Mouse (Mus musculus): ENCODE data around the gene 4933434E20Rik.

The 4933434E20Rik gene

DNA sequence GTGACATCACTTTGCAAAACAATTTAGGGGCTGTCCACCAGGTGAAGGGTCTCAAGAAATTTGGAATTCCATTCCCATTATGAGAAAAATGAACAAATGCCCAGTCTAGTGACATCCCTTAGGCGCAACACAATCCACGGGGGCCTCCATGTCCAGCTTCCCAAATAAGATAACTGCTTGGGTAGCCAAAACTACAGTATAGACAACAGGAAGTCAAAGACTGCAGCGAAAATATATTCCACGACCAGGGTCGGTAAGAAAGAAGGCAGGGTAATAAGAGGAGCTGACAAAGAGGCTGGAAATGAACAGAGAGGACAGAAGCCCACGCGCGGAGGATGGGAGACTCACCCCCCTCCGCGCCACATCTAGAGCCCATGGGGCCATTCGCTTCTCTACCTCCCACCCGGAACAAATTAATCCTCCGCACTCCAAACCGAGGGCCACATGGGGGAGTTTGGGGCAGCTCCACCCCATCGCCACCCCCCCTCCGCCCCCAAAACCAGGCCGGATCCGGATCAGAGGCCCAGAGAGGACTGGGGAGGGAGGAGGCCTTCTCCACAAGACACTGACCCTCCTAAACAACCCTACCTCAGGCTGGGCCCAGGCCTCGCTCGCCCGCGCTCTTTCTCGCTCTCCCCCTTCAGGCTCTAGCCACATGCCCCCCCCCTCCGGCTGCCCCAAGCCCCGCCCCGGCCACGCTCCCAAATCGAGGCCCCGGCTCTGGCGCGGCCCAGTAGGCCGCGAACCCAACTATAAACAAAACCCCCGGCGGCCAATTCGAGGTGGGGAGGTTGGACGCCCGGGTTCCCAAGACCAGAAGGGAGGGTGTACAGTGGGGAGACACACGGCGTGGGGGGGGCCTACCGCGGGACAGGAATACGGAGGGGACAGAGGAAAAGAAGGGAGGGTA lies at the start of gene 4933434E20Rik:
4933434E20Rik (plus strand) TSS at position 196 of the 910 bp plus-strand sequence.
- in situ Hi-C loops (cut with MboI; ENCODE audit: low pct_unique_long_range_greater_than_20kb in 1 of 2, low sequenced_read_pairs in 2 of 2, unreplicated experiment in 1 of 2), result no loop called here

DNA sequence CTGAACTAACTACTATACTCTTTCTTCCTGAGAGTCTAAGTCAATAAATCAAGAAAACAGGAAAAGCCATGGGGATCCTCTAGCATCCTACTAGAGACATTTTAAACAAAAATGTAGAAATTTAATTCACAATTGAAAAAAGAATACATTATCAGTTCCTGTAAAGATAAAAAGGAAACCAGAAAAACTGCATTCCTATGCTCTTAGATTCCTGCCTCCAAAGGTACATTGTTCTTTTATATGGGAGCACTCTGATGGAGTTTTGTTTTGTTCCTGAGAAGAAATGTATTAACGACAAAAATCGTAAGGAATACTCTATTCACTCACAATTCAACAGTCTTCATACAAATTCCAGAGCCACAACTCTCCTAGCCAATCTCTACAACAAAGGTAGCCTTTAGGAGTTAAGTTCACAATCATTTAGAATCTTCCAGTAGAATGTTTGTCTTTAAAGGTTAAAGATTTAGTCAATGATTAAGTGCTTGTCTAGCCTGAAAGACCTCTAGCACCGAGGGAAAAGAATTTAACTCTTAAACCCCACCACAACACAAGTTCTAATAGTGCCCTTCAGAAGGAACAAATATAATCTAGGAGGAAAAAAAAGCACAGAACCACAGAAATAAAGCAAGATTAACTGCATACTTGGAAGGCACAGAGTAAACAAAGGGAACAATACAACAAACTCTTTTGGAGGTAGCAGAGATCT lies 47.2 kb upstream of the 4933434E20Rik start:
- in situ Hi-C loops (cut with MboI; ENCODE audit: low pct_unique_long_range_greater_than_20kb in 1 of 2, low sequenced_read_pairs in 2 of 2, unreplicated experiment in 1 of 2), result no loop called here

DNA sequence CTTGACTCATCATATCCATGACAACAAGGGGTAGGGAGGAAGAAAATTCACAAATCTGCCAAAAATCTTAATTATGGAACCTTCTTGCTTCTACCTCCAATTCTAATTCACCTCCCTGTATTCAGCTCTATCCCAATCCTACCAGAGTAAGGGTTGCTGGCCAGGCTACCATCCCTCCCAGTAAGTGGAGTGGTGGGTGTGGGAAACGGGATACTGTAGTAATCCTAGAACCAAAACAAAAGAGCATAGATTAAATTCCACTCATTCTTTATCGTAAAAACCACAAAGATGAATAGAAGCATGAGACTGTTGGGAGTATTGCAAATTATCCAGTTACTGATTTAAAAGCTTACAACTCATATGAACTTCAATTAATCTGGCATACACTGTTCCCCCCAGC lies 41.1 kb upstream of the 4933434E20Rik start:
- in situ Hi-C loops (cut with MboI; ENCODE audit: low pct_unique_long_range_greater_than_20kb in 1 of 2, low sequenced_read_pairs in 2 of 2, unreplicated experiment in 1 of 2), result no loop called here

DNA sequence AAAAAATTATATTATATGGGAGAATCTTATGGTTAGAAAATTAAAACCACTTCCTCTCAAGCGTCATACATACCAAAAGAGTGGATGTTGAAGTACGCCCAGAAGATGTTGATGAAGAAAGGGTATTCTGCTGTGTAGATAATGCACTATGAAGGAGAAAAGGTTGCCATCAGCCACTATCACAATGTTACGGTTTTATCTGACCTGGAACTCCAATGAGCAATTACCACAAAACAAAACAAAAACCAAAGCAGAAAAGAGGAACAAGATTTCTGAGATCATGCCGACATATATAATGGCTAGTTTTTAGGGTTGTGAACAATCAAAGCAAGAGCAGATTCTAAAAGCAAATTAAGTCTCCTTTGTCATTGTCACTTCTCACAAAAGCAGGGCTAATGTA lies 34.8 kb upstream of the 4933434E20Rik start:
- in situ Hi-C loops (cut with MboI; ENCODE audit: low pct_unique_long_range_greater_than_20kb in 1 of 2, low sequenced_read_pairs in 2 of 2, unreplicated experiment in 1 of 2), result no loop called here

DNA sequence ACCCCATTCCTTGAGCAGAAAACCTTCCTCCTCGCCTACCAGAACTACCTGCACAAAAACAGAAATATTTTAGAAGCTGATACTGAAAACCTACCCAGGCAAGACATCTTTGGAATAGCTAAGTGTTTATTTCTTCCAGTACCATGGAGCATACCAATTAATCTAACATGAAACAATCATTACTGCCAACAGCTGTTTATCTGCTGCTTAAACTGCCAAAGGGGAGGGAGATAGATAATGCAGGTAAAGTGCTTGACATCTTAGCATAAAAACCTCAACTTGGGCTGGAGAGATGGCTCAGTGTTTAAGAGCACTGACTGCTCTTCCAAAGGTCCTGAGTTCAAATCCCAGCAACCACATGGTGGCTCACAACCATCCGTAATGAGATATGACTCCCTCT lies 16.8 kb upstream of the 4933434E20Rik start:
- in situ Hi-C loops (cut with MboI; ENCODE audit: low pct_unique_long_range_greater_than_20kb in 1 of 2, low sequenced_read_pairs in 2 of 2, unreplicated experiment in 1 of 2), result loop anchor here (25.0 kb wide), 3 partner anchors 453 to 1722 kb away; partner anchors contain the start of genes Ilf2 (in 2 of the 2), Snapin (in 2 of the 2) and Rit1 (in 1 of the 2)

DNA sequence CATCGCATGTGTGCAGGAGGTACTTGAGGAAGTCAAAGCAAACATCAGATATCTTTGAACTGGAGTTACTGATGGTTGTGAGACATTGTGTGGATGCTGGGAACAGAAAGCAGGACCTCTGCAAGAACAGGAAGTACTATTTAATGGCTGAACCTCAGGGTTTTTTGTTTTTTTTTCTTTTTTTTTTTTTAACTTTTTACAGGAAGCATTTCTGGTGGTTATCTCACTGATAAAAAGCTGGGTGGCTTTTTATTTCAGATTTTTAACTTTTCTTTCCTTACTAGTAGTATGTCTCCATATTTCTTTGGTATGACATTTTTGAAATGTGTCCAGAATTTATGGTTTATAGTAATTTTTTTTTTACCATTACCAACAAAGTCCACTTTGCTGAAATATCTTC lies 15.2 kb upstream of the 4933434E20Rik start:
- in situ Hi-C loops (cut with MboI; ENCODE audit: low pct_unique_long_range_greater_than_20kb in 1 of 2, low sequenced_read_pairs in 2 of 2, unreplicated experiment in 1 of 2), result loop anchor here (25.0 kb wide), 3 partner anchors 451 to 1724 kb away; partner anchors contain the start of genes Ilf2 (in 2 of the 2), Snapin (in 2 of the 2) and Rit1 (in 1 of the 2)

DNA sequence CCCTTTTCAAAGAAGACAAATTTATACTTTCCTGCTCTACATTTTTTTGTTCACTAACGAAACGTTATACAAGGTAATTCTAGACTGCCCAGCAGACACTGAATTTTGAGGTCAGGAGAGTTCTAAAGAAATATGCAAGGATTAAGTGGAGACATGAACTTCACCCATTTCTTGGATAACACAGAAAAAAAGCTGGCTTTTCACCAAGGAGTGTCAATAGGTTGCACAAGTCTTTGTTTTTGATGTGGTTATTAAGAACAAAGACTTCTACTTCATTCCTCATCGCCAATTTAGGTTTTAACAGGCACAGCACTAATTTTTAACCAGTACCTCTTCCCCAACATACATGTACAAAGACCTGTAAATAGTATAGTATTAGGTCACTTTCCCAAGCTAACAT lies 1.7 kb upstream of the 4933434E20Rik start:
- in situ Hi-C loops (cut with MboI; ENCODE audit: low pct_unique_long_range_greater_than_20kb in 1 of 2, low sequenced_read_pairs in 2 of 2, unreplicated experiment in 1 of 2), result loop anchor here (25.0 kb wide), 3 partner anchors 438 to 1737 kb away; partner anchors contain the start of genes Ilf2 (in 2 of the 2), Snapin (in 2 of the 2) and Rit1 (in 1 of the 2)

DNA sequence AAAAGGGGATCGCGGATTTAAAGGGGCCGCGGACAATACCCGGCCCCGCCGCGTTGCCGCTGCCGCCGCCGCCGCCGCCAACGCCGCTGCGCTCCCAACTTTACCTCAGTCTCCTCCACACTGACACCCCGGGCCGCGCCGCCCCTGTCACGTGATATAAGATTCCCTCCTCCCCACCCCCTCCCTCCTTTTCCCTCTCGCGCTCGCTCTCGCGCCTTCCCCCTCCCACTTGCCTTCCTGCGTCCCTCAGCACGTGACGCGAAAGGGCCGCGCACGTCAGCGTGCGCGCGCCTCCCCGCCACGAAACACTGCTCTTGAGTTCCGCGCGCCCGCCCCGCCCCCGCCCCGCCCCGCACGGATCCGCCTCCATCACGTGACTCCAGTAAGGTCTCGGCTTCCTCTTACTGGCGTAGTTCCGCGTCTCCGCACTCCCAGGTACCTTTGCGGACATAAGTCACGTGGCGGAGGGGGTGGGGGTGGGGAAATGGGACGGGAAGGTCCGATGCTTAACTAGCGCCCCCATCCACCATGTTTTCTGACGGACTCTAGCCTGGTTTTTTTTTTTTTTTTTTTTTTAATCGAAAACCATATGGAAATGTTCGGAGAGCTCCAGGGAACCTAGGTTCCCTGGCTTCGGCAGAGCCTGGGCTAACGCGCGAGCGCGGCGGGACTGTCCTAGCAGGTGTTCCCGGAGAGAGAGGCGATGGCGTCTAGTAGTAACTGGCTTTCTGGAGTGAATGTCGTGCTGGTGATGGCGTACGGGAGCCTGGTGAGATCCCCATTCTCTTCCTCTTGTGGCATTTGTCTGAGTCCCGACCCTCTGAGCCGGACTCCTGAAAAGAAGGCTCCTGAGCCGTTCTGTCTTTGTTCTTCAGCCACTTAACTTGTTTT lies 1.2 kb downstream of the 4933434E20Rik start, which contains the start of gene Ubap2l:
Ubap2l (minus strand) TSS at position 278 of the 891 bp plus-strand sequence.
- in situ Hi-C loops (cut with MboI; ENCODE audit: low pct_unique_long_range_greater_than_20kb in 1 of 2, low sequenced_read_pairs in 2 of 2, unreplicated experiment in 1 of 2), result no loop called here

DNA sequence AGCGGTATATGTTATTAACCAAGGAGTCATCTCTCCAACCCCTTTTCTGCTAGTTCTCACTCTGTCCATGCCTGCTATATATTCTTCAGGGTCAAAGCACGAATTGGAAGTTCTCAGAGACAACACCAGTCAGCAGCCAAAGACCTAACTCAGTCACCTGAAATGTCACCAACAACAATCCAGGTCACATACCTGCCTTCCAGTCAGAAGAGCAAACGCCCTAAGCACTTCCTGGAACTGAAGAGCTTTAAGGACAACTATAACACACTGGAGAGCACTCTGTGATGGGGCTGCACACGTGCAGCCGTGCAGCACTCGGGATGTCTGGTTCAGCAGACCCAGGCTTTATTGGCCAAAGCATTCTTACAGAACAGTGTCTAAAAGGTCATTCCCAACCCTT lies 10.1 kb downstream of the 4933434E20Rik start:
- in situ Hi-C loops (cut with MboI; ENCODE audit: low pct_unique_long_range_greater_than_20kb in 1 of 2, low sequenced_read_pairs in 2 of 2, unreplicated experiment in 1 of 2), result no loop called here

DNA sequence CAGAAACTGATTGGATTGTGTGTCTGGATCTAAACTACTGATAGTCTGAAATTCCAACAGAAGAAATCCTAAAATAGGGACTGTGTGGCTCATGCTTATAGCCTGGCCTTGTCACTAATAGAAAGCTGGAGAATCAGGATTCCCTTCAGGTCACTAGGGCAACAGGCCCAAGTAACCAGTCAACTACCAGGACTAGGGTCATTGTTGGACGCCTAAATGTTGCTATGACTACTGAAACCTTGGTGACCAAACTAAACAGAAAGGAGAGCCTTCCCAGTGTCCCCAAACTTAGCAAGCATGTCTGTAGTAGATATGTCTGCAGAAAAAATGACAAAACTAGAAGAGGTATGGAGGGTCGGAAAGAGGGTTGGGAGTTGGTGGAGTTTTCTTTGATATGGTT lies 11.1 kb downstream of the 4933434E20Rik start:
- in situ Hi-C loops (cut with MboI; ENCODE audit: low pct_unique_long_range_greater_than_20kb in 1 of 2, low sequenced_read_pairs in 2 of 2, unreplicated experiment in 1 of 2), result no loop called here

DNA sequence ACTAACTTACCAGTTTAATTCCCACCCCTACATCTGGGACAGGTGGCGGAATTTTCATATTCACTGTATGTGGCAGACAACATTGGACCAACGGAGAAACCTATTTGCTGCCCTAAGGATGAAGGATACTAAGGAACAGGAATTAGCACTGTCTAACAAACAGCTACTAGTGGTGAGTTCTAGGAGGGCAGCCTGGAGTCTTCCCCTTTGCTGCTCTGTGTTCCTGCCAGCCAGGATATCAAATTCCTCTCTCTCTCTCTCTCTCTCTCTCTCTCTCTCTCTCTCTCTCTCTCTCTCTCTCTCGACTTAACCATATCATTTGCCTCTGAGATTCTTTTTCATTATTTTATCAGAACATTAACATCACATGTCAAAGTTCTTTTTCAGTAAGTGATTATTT lies 12.9 kb downstream of the 4933434E20Rik start:
- in situ Hi-C loops (cut with MboI; ENCODE audit: low pct_unique_long_range_greater_than_20kb in 1 of 2, low sequenced_read_pairs in 2 of 2, unreplicated experiment in 1 of 2), result no loop called here

DNA sequence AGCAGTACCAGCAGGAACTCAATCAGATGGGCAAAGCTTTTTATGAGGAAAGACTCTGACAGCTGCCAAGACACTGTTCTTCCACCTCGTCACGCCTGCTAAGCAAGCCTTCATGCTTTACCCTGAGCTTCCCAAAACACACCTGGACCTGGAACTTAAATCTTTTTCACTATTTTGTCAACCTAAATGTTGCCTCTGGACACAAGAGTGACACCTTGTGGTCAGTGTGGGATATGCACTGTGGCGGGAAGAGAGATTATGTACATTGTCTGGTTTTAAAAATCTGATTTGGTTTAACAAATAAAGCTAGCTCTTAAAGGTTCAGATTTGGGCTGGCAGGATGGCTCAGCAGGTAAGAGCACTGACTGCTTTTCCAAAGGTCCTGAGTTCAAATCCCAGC lies 14.1 kb downstream of the 4933434E20Rik start:
- in situ Hi-C loops (cut with MboI; ENCODE audit: low pct_unique_long_range_greater_than_20kb in 1 of 2, low sequenced_read_pairs in 2 of 2, unreplicated experiment in 1 of 2), result no loop called here

DNA sequence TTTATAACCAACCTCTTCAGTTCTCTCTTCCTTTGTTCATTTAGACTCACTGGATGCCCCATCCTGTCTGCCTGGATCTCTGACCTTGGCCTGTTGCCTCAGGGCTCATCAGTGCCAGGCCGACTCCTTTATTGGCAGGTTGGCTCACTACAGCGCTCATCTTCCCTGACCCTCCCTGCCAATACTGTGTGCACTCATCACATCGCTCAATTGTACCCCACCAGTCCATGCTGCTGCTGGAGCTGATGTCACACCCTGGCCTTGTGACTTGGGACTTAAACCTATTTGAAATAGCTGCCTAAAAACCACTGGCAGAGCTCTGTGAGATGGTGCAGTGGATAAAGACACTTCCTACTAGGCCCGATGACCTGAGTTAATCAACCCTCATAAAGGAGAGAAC lies 16.4 kb downstream of the 4933434E20Rik start:
- in situ Hi-C loops (cut with MboI; ENCODE audit: low pct_unique_long_range_greater_than_20kb in 1 of 2, low sequenced_read_pairs in 2 of 2, unreplicated experiment in 1 of 2), result no loop called here

DNA sequence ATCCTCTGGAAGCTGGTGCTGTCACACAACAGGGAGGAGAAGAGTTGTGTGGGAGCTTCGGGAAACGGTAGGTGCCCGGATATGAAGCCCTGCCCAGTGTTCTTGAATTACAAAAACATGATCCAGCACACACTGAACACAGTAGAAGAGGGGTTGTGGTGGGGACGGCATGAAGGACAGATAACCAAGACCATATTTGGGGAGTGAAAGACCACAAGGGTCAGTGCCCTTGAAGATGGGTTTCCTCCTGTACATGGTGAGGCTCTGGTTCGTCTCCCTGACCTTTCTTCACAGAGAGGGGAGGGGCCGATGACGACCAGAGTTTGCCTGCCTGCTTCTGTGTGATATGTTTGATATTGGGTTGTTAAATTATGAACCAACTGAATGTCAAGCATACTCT lies 18.3 kb downstream of the 4933434E20Rik start:
- in situ Hi-C loops (cut with MboI; ENCODE audit: low pct_unique_long_range_greater_than_20kb in 1 of 2, low sequenced_read_pairs in 2 of 2, unreplicated experiment in 1 of 2), result no loop called here

DNA sequence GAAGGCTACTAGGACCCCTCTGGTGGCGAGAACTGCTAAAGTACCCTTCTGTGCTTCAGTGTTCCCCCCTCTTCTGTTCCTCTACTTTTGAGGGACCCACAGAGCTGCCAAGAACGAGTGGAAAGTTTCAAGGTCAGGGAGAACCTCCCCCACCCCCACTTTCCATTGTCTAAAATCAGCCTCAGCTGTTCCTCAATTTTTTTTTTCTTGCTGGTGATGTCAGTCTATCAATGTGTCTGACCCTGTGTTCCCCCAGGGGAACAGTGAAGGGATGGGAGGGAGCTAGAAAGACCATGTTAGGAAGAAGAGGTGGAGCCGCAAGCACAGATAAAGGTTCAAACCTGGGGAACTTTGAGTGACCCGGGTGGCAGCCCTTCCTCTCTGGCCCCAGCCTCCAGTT lies 20.9 kb downstream of the 4933434E20Rik start, which contains the start of gene Tpm3:
Tpm3 (plus strand) TSS at position 356 of the 400 bp plus-strand sequence.
- in situ Hi-C loops (cut with MboI; ENCODE audit: low pct_unique_long_range_greater_than_20kb in 1 of 2, low sequenced_read_pairs in 2 of 2, unreplicated experiment in 1 of 2), result no loop called here

DNA sequence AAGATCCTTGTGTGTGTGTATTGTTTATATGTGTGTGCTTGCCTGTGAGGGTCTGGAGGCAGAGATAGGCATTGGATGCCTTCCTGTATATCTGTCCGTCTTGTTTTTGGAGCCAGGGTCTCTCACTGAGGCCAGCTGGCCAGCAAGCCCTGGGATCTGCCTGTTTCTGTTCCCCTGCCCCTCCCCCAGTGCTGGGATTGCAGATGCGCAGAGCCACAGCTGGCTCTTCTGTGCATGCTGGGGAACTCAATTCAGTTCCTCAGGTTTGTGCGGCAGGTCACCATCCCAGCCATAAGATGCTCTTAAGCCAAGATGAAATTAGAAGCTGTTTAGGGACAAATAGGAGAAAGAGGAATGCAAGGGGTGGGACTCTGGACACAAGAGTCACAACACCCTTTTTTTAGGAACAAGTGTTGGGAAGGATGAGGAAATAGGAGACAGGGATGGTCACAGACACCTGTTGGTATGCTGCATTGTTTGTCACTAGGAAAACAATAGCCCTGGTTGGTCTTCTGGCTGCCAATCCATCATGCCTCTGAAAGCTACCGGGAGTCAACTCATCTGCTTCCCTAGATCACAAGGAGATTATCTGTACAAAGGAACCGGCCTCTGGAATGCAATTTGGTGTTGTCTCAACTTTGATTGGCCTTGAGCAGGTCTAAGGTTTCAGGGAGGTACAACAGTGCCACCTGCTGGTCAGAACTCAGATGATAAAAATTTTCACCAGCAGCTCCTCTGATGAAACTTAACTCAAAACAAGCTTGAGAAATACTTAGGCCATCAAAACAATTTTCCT lies 25.7 kb downstream of the 4933434E20Rik start:
- in situ Hi-C loops (cut with MboI; ENCODE audit: low pct_unique_long_range_greater_than_20kb in 1 of 2, low sequenced_read_pairs in 2 of 2, unreplicated experiment in 1 of 2), result no loop called here

DNA sequence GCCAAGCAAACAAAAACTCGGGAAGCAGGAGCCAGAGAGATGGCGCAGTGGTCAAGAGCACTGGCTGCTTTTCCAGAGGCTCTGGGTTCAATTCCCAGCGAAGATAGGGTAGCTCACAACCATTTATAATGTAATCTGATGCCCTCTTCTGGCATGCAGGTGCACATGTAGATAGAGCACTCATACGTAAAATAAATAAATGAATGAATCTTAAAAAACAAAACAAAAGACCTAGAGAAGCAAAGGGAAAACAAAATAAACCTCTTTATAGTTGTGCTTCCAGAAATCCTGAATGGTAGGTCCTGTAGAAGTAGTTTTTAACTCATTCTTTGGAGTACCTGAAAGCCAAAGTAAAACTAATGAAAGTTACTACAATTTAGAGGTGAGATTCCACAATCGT lies 26.8 kb downstream of the 4933434E20Rik start:
- in situ Hi-C loops (cut with MboI; ENCODE audit: low pct_unique_long_range_greater_than_20kb in 1 of 2, low sequenced_read_pairs in 2 of 2, unreplicated experiment in 1 of 2), result no loop called here
